Mouse (Mus musculus) neural tube, embryonic 13.5 days (tissue): ENCODE data around the gene Mark4. TPM values are rescaled to one million over a fixed set of nuclear protein-coding genes. Genes with fewer than 3 reads are reported as not detected.

Experiments
- ATAC-seq: fragments of 200-750 bp; cut with Nextera tagmentation; 2 replicates; pipeline ENCODE4 v1.8.0; 2017; ENCODE audit warnings: low read depth, mild to moderate bottlenecking, moderate TSS enrichment, moderate library complexity
- H3K27ac ChIP-seq: fragments of 300-500 bp; sonication (generic); replicated peaks from 2 replicates; pipeline ENCODE4 v1.5.1; 2015; ENCODE audit warnings: moderate library complexity, mild to moderate bottlenecking, inconsistent platforms
- H3K27me3 ChIP-seq: fragments of 300-500 bp; sonication (generic); 2 replicates; pipeline ENCODE4 v1.6.1; 2015; ENCODE audit warnings: mild to moderate bottlenecking, inconsistent platforms
- H3K36me3 ChIP-seq: fragments of 300-500 bp; sonication (generic); 2 replicates; pipeline ENCODE4 v1.6.1; 2015; ENCODE audit warnings: mild to moderate bottlenecking, inconsistent platforms
- H3K4me1 ChIP-seq: fragments of 300-500 bp; sonication (generic); replicated peaks from 2 replicates; pipeline ENCODE4 v1.6.1; 2015; ENCODE audit warnings: inconsistent platforms
- H3K4me2 ChIP-seq: fragments of 300-500 bp; sonication (generic); 2 replicates; pipeline ENCODE4 v1.6.1; 2015; ENCODE audit warnings: inconsistent platforms, mild to moderate bottlenecking, moderate library complexity
- H3K4me3 ChIP-seq: fragments of 300-500 bp; sonication (generic); 2 replicates; pipeline ENCODE4 v1.5.1; 2015; ENCODE audit warnings: mild to moderate bottlenecking, inconsistent platforms
- H3K9ac ChIP-seq: fragments of 300-500 bp; sonication (generic); 2 replicates; pipeline ENCODE4 v1.6.1; 2015; ENCODE audit warnings: moderate library complexity, mild to moderate bottlenecking, inconsistent platforms
- H3K9me3 ChIP-seq: fragments of 300-500 bp; sonication (generic); 2 replicates; pipeline ENCODE4 v1.6.1; 2016; ENCODE audit warnings: inconsistent platforms
- WGBS: fragments of 180-500 bp; shearing (Covaris S2); methylation state at CpG from one replicate; pipeline ENCODE4 v1.1.7; 2015; 5-methylcytosine and 5-hydroxymethylcytosine counted together
- polyA plus RNA-seq: library from polyadenylated mRNA; unstranded; fragments of >200 nt; fragmentation: Nextera tagmentation; extraction: Ambion mirVana; gene quantifications from 2 replicates; pipeline ENCODE4 v1.2.1, GENCODE M21; 2015

Mark4 gene
- polyA plus RNA-seq, 1 experiment from 2014 or later = 16.1 TPM

GRCm38 (mm10) chr7:19405417-19405816, 53.2 kb downstream of the Mark4 start:
- H3K4me1 ChIP-seq = peaks cover 11% of the 10 kb centered on the region
- H3K27ac ChIP-seq = no peak overlapping the region
- WGBS = 3% methylated on average over 19 of the region's 19 CpGs
- no peak overlapping the region for H3K9ac ChIP-seq
- H3K27me3 ChIP-seq = peaks cover 48% of the 10 kb centered on the region
- ATAC-seq = peak; percentile 64; the same call in 1 of the 2 replicates
- H3K4me3 ChIP-seq = no peak overlapping the region
- H3K36me3 ChIP-seq = no peaks in the 10 kb centered on the region
- peak overlapping the region; percentile 35 for H3K4me2 ChIP-seq
- H3K9me3 ChIP-seq = peaks cover 5% of the 10 kb centered on the region; the same call in 1 of the 2 replicates

GRCm38 (mm10) chr7:19404476-19404875, 54.1 kb downstream of the Mark4 start, which contains the start of gene Ckm:
Gene Ckm (plus strand): TSS chr7:19404776.
- Histone ChIP-seq H3K4me2 (peak within 1 kb of the TSS; percentile 83), H3K4me3 (peak within 1 kb of the TSS; percentile 47), H3K4me1 (peaks cover 17% of the 10 kb centered on the region), H3K27me3 (peaks cover 58% of the 10 kb centered on the region), H3K36me3 (no peaks in the 10 kb centered on the region), H3K9ac (peak within 1 kb of the TSS; percentile 70), H3K27ac (no peak within 1 kb of the TSS), H3K9me3 (peaks cover 5% of the 10 kb centered on the region; the same call in 1 of the 2 replicates)
- ATAC-seq = no peak
- WGBS = 50% methylated on average over 7 of the region's 7 CpGs

GRCm38 (mm10) chr7:19403731-19404296, 54.8 kb downstream of the Mark4 start, which contains the start of gene Klc3:
Gene Klc3 (minus strand): TSS chr7:19404104.
- H3K4me3 ChIP-seq = peak within 1 kb of the TSS; percentile 47
- peak within 1 kb of the TSS; percentile 70 for H3K9ac ChIP-seq
- H3K27ac ChIP-seq = no peak within 1 kb of the TSS
- no peaks in the 10 kb centered on the region for H3K36me3 ChIP-seq
- WGBS = under 1% methylated on average over 62 of the region's 62 CpGs
- peaks cover 20% of the 10 kb centered on the region for H3K4me1 ChIP-seq
- H3K9me3 ChIP-seq = peaks cover 5% of the 10 kb centered on the region; the same call in 1 of the 2 replicates
- peak within 1 kb of the TSS; percentile 83 for H3K4me2 ChIP-seq
- no peak for ATAC-seq
- H3K27me3 ChIP-seq = peaks cover 64% of the 10 kb centered on the region

GRCm38 (mm10) chr7:19402535-19403112, 56.0 kb downstream of the Mark4 start:
- peaks cover 66% of the 10 kb centered on the region for H3K27me3 ChIP-seq
- peaks cover 5% of the 10 kb centered on the region; the same call in 1 of the 2 replicates for H3K9me3 ChIP-seq
- H3K36me3 ChIP-seq = no peaks in the 10 kb centered on the region
- H3K4me2 ChIP-seq = no peak overlapping the region
- no peak overlapping the region for H3K9ac ChIP-seq
- 56% methylated on average over 9 of the region's 9 CpGs for WGBS
- H3K27ac ChIP-seq = no peak overlapping the region
- no peak for ATAC-seq
- H3K4me1 ChIP-seq = peaks cover 20% of the 10 kb centered on the region
- H3K4me3 ChIP-seq = no peak overlapping the region

- Histone ChIP-seq H3K36me3 (no peaks in the 10 kb centered on the region), H3K27me3 (peaks cover 66% of the 10 kb centered on the region), H3K27ac (no peak overlapping the region), H3K9ac (no peak overlapping the region), H3K4me1 (peaks cover 20% of the 10 kb centered on the region), H3K4me2 (no peak overlapping the region), H3K4me3 (no peak overlapping the region), H3K9me3 (peaks cover 5% of the 10 kb centered on the region; the same call in 1 of the 2 replicates)
- WGBS = 82% methylated on average over 4 of the region's 4 CpGs
- no peak for ATAC-seq
Measured at GRCm38 (mm10) chr7:19400946-19401345, 57.7 kb downstream of the Mark4 start.

- Histone ChIP-seq H3K4me1 (peaks cover 17% of the 10 kb centered on the region), H3K36me3 (peaks cover 12% of the 10 kb centered on the region), H3K4me3 (peak overlapping the region; percentile 22), H3K4me2 (peak overlapping the region; percentile 44), H3K9me3 (peaks cover 5% of the 10 kb centered on the region; the same call in 1 of the 2 replicates), H3K27me3 (peaks cover 59% of the 10 kb centered on the region), H3K27ac (no peak overlapping the region), H3K9ac (peak overlapping the region; percentile 53; the same call in 1 of the 2 replicates)
- 2% methylated on average over 27 of the region's 27 CpGs for WGBS
- ATAC-seq = no peak
Measured at GRCm38 (mm10) chr7:19399496-19400280, 58.9 kb downstream of the Mark4 start.

GRCm38 (mm10) chr7:19394484-19394883, 64.1 kb downstream of the Mark4 start:
- peaks cover 63% of the 10 kb centered on the region for H3K36me3 ChIP-seq
- no peaks in the 10 kb centered on the region for H3K9me3 ChIP-seq
- no peak overlapping the region for H3K4me3 ChIP-seq
- no peak overlapping the region for H3K9ac ChIP-seq
- H3K4me1 ChIP-seq = peaks cover 3% of the 10 kb centered on the region
- H3K27me3 ChIP-seq = peaks cover 8% of the 10 kb centered on the region
- no peak overlapping the region for H3K27ac ChIP-seq
- 92% methylated on average over 8 of the region's 8 CpGs for WGBS
- ATAC-seq = no peak
- H3K4me2 ChIP-seq = no peak overlapping the region

GRCm38 (mm10) chr7:19388699-19389413, 69.8 kb downstream of the Mark4 start:
- Histone ChIP-seq H3K27ac (peak overlapping the region; percentile 61), H3K27me3 (no peaks in the 10 kb centered on the region), H3K4me2 (no peak overlapping the region), H3K4me1 (peaks cover 18% of the 10 kb centered on the region), H3K9ac (peak overlapping the region; percentile 2; the same call in 1 of the 2 replicates), H3K9me3 (no peaks in the 10 kb centered on the region), H3K4me3 (no peak overlapping the region), H3K36me3 (peaks cover 99% of the 10 kb centered on the region)
- ATAC-seq = no peak
- WGBS = 64% methylated on average over 9 of the region's 10 CpGs

- WGBS = 86% methylated on average over 9 of the region's 9 CpGs
- Histone ChIP-seq H3K27ac (no peak overlapping the region), H3K4me3 (no peak overlapping the region), H3K9me3 (no peaks in the 10 kb centered on the region), H3K27me3 (no peaks in the 10 kb centered on the region), H3K36me3 (peaks cover 49% of the 10 kb centered on the region), H3K4me1 (peaks cover 27% of the 10 kb centered on the region), H3K9ac (0 out of 2 replicates have a peak overlapping the region, but pooled peaks have one; percentile 87), H3K4me2 (peak overlapping the region; percentile 91)
- ATAC-seq = no peak
Measured at GRCm38 (mm10) chr7:19383708-19384107, 74.9 kb downstream of the Mark4 start.

GRCm38 (mm10) chr7:19382166-19382541, 76.5 kb downstream of the Mark4 start:
- peak; percentile 54 for ATAC-seq
- H3K4me1 ChIP-seq = peaks cover 21% of the 10 kb centered on the region
- H3K4me3 ChIP-seq = peak overlapping the region; percentile 86
- H3K9me3 ChIP-seq = no peaks in the 10 kb centered on the region
- under 1% methylated on average over 34 of the region's 37 CpGs for WGBS
- peak overlapping the region; percentile 59 for H3K27ac ChIP-seq
- peak overlapping the region; percentile 87 for H3K9ac ChIP-seq
- peaks cover 34% of the 10 kb centered on the region for H3K36me3 ChIP-seq
- H3K27me3 ChIP-seq = no peaks in the 10 kb centered on the region
- peak overlapping the region; percentile 91 for H3K4me2 ChIP-seq

- Histone ChIP-seq H3K27ac (peak within 1 kb of the TSS; percentile 59), H3K4me3 (peak within 1 kb of the TSS; percentile 86), H3K9ac (peak within 1 kb of the TSS; percentile 87), H3K4me2 (peak within 1 kb of the TSS; percentile 91), H3K9me3 (no peaks in the 10 kb centered on the region), H3K27me3 (no peaks in the 10 kb centered on the region), H3K36me3 (peaks cover 28% of the 10 kb centered on the region), H3K4me1 (peaks cover 21% of the 10 kb centered on the region)
- WGBS = 7% methylated on average over 43 of the region's 48 CpGs
- peak; percentile 94 for ATAC-seq
Measured at GRCm38 (mm10) chr7:19381377-19382165, 77.0 kb downstream of the Mark4 start, which contains the start of gene Ercc2. Gene Ercc2 (plus strand): TSS chr7:19382010.
